Mouse (Mus musculus) spleen, adult 2 months (tissue): ENCODE data around the gene Ythdf1. TPM values are rescaled to one million over a fixed set of nuclear protein-coding genes. Genes with fewer than 3 reads are reported as not detected.

ENCODE experiments used
- DNase-seq, 2 experiments: peaks; one replicate each; pipeline versions ENCODE4 v3.0.0 to v3.0.0-alpha.2; 2012 to 2021; ENCODE audit warnings: low spot score in 2 of 2, low read depth in 1 of 2
- H3K27ac ChIP-seq: fragments of 200-500 bp; 2 replicates; pipeline ENCODE4 v1.5.1; 2012; ENCODE audit warnings: low read length, inconsistent platforms; ENCODE audit not compliant: insufficient read depth
- H3K27me3 ChIP-seq: fragments of 200-500 bp; 2 replicates; pipeline ENCODE4 v1.6.1; 2012; ENCODE audit warnings: mild to moderate bottlenecking, moderate library complexity, low read length, inconsistent platforms; ENCODE audit not compliant: control insufficient read depth, insufficient read depth
- H3K36me3 ChIP-seq: fragments of 200-500 bp; 2 replicates; pipeline ENCODE4 v1.6.1; 2012; ENCODE audit warnings: mild to moderate bottlenecking, low read length, inconsistent platforms; ENCODE audit not compliant: control insufficient read depth, insufficient read depth
- H3K4me1 ChIP-seq: fragments of 200-500 bp; 2 replicates; pipeline ENCODE4 v1.6.1; 2011; ENCODE audit warnings: inconsistent platforms; ENCODE audit not compliant: control insufficient read depth, insufficient read depth, insufficient read length
- H3K4me3 ChIP-seq: fragments of 200-500 bp; 2 replicates; pipeline ENCODE4 v1.5.1; 2011; ENCODE audit warnings: mild to moderate bottlenecking, inconsistent platforms; ENCODE audit not compliant: insufficient read depth, insufficient read length; ENCODE audit errors: extremely low read depth
- CTCF ChIP-seq: fragments of 200-500 bp; IDR thresholded peaks from 2 replicates; pipeline ENCODE4 v1.5.1; 2011; ENCODE audit warnings: mild to moderate bottlenecking, inconsistent platforms; ENCODE audit not compliant: insufficient read depth, insufficient read length, insufficient replicate concordance; ENCODE audit errors: extremely low read depth
- POLR2A ChIP-seq: fragments of 200-500 bp; IDR thresholded peaks from 2 replicates; pipeline ENCODE4 v1.6.1; 2011; ENCODE audit warnings: low read depth, low read length, inconsistent platforms
- WGBS: fragments of 180-500 bp; shearing (Covaris S2); methylation state at CpG from one replicate; pipeline ENCODE4 v1.1.7; 2018; 5-methylcytosine and 5-hydroxymethylcytosine counted together
- polyA plus RNA-seq: library from polyadenylated mRNA; depleted of rRNA; stranded (reverse); fragments of >200 nt; gene quantifications from 2 replicates; pipeline ENCODE4 v1.2.3, GENCODE M21; 2012

Gene Ythdf1
- polyA plus RNA-seq, 1 experiment: 29.3 TPM

- Histone ChIP-seq H3K27ac (no peak overlapping the region), H3K36me3 (no peaks in the 10 kb centered on the region), H3K4me1 (peaks cover 4% of the 10 kb centered on the region; the same call in 1 of the 2 replicates), H3K4me3 (no peak overlapping the region), H3K27me3 (peaks cover 25% of the 10 kb centered on the region)
- WGBS: 82% methylated on average over 3 of the region's 3 CpGs
- TF ChIP-seq CTCF: no peak
- no peak for TF ChIP-seq POLR2A
- DNase-seq: no peak
Observed at GRCm38 (mm10) chr2:180895321-180895720, 25.4 kb downstream of the Ythdf1 start.

GRCm38 (mm10) chr2:180894734-180895133 is 26.0 kb downstream of the Ythdf1 start:
- no peaks in the 10 kb centered on the region for H3K36me3 ChIP-seq
- peaks cover 27% of the 10 kb centered on the region for H3K27me3 ChIP-seq
- H3K4me1 ChIP-seq: peaks cover 4% of the 10 kb centered on the region; the same call in 1 of the 2 replicates
- no peak overlapping the region for H3K4me3 ChIP-seq
- WGBS: 4% methylated on average over 13 of the region's 13 CpGs
- H3K27ac ChIP-seq: no peak overlapping the region
- no peak for TF ChIP-seq POLR2A
- peak; percentile 63; the same call in 1 of the 2 replicates for TF ChIP-seq CTCF
- peak; percentile 15 to 48 for DNase-seq

- peaks cover 27% of the 10 kb centered on the region for H3K27me3 ChIP-seq
- no peak overlapping the region for H3K4me3 ChIP-seq
- no peaks in the 10 kb centered on the region for H3K36me3 ChIP-seq
- no peak for DNase-seq
- H3K4me1 ChIP-seq: peaks cover 4% of the 10 kb centered on the region; the same call in 1 of the 2 replicates
- TF ChIP-seq POLR2A (no peak), CTCF (no peak)
- H3K27ac ChIP-seq: no peak overlapping the region
- 3% methylated on average over 56 of the region's 57 CpGs for WGBS
Observed at GRCm38 (mm10) chr2:180894029-180894623, 26.6 kb downstream of the Ythdf1 start.

- TF ChIP-seq CTCF: no peak
- no peak for TF ChIP-seq POLR2A
- H3K4me3 ChIP-seq: peak overlapping the region; percentile 4; the same call in 1 of the 2 replicates
- H3K36me3 ChIP-seq: no peaks in the 10 kb centered on the region
- peaks cover 27% of the 10 kb centered on the region for H3K27me3 ChIP-seq
- peaks cover 4% of the 10 kb centered on the region; the same call in 1 of the 2 replicates for H3K4me1 ChIP-seq
- 2% methylated on average over 50 of the region's 50 CpGs for WGBS
- DNase-seq: no peak
- no peak overlapping the region for H3K27ac ChIP-seq
Observed at GRCm38 (mm10) chr2:180893537-180894028, 27.2 kb downstream of the Ythdf1 start.

- Histone ChIP-seq H3K27me3 (peaks cover 27% of the 10 kb centered on the region), H3K27ac (no peak overlapping the region), H3K4me1 (peaks cover 4% of the 10 kb centered on the region; the same call in 1 of the 2 replicates), H3K36me3 (no peaks in the 10 kb centered on the region), H3K4me3 (peak overlapping the region; percentile 4; the same call in 1 of the 2 replicates)
- DNase-seq: no peak
- TF ChIP-seq POLR2A (no peak), CTCF (no peak)
- 2% methylated on average over 95 of the region's 97 CpGs for WGBS
Observed at GRCm38 (mm10) chr2:180892841-180893521, 27.8 kb downstream of the Ythdf1 start.

- 13% methylated on average over 9 of the region's 9 CpGs for WGBS
- Histone ChIP-seq H3K4me3 (no peak overlapping the region), H3K4me1 (peaks cover 4% of the 10 kb centered on the region; the same call in 1 of the 2 replicates), H3K36me3 (no peaks in the 10 kb centered on the region), H3K27ac (no peak overlapping the region), H3K27me3 (peaks cover 27% of the 10 kb centered on the region)
- DNase-seq: no peak
- TF ChIP-seq CTCF (no peak), POLR2A (no peak)
Observed at GRCm38 (mm10) chr2:180891835-180892323, 28.9 kb downstream of the Ythdf1 start.
